Mouse (Mus musculus): ENCODE results near the gene Uggt1.
A peak's percentile ranks its signal among the peaks of the same experiment; 100 is the strongest.

The Uggt1 gene

GRCm38 (mm10) chr1:36244058-36244827 lies at the start of gene Uggt1:
Uggt1 (minus strand) TSS chr1:36244720.
- peak; percentile 91 for DNase-seq

GRCm38 (mm10) chr1:36293470-36293869 lies 49.0 kb upstream of the Uggt1 start:
- no peak for DNase-seq

- no peak for DNase-seq
Observed at GRCm38 (mm10) chr1:36281849-36282248, 37.3 kb upstream of the Uggt1 start.

GRCm38 (mm10) chr1:36280938-36281337 lies 36.4 kb upstream of the Uggt1 start:
- DNase-seq: no peak

- peak; percentile 63 for DNase-seq
Observed at GRCm38 (mm10) chr1:36279202-36279601, 34.7 kb upstream of the Uggt1 start.

GRCm38 (mm10) chr1:36277267-36278060 lies 32.9 kb upstream of the Uggt1 start:
- peak; percentile 50 for DNase-seq

- no peak for DNase-seq
Observed at GRCm38 (mm10) chr1:36275635-36276389, 31.3 kb upstream of the Uggt1 start.

- no peak for DNase-seq
Observed at GRCm38 (mm10) chr1:36274455-36274854, 29.9 kb upstream of the Uggt1 start, which contains the start of gene Neurl3. Neurl3 (minus strand) TSS chr1:36274679.

- DNase-seq: no peak
Observed at GRCm38 (mm10) chr1:36273288-36273687, 28.8 kb upstream of the Uggt1 start.

GRCm38 (mm10) chr1:36272546-36272945 lies 28.0 kb upstream of the Uggt1 start:
- DNase-seq: no peak

GRCm38 (mm10) chr1:36271516-36272230 lies 27.2 kb upstream of the Uggt1 start:
- no peak for DNase-seq

GRCm38 (mm10) chr1:36270666-36271065 lies 26.1 kb upstream of the Uggt1 start:
- no peak for DNase-seq

GRCm38 (mm10) chr1:36269121-36269795 lies 24.7 kb upstream of the Uggt1 start:
- no peak for DNase-seq

GRCm38 (mm10) chr1:36267595-36267994 lies 23.1 kb upstream of the Uggt1 start:
- DNase-seq: no peak

- DNase-seq: no peak
Observed at GRCm38 (mm10) chr1:36266293-36266692, 21.8 kb upstream of the Uggt1 start.

- DNase-seq: no peak
Observed at GRCm38 (mm10) chr1:36263833-36264488, 19.4 kb upstream of the Uggt1 start.

GRCm38 (mm10) chr1:36261708-36262504 lies 17.4 kb upstream of the Uggt1 start:
- no peak for DNase-seq

GRCm38 (mm10) chr1:36260418-36260817 lies 15.9 kb upstream of the Uggt1 start:
- DNase-seq: no peak

- DNase-seq: no peak
Observed at GRCm38 (mm10) chr1:36259281-36259680, 14.8 kb upstream of the Uggt1 start.

- no peak for DNase-seq
Observed at GRCm38 (mm10) chr1:36258631-36259030, 14.1 kb upstream of the Uggt1 start.

GRCm38 (mm10) chr1:36257276-36257675 lies 12.8 kb upstream of the Uggt1 start:
- DNase-seq: no peak

All from right cerebral cortex, postnatal 25 days (tissue).